Mouse (Mus musculus) bone marrow macrophage, adult 2 months (primary cell): Measurements from ENCODE around the gene Pcdh11x. TPM values are rescaled to one million over a fixed set of nuclear protein-coding genes. Genes with fewer than 3 reads are reported as not detected.
"Not testable (repeated sequence)": the region's sequence is repeated elsewhere in the genome, so short reads cannot be mapped to it uniquely, and the experiment has no call there.

ENCODE experiments used
- H3K27ac ChIP-seq: 2 replicates; pipeline ENCODE4 v1.5.1; 2012; ENCODE audit warnings: low read depth, low read length; ENCODE audit not compliant: insufficient read depth
- H3K4me1 ChIP-seq: 2 replicates; pipeline ENCODE4 v1.6.1; 2012; ENCODE audit warnings: low read length; ENCODE audit not compliant: control insufficient read depth, insufficient read depth
- H3K4me3 ChIP-seq: 2 replicates; pipeline ENCODE4 v1.5.1; 2012; ENCODE audit warnings: mild to moderate bottlenecking, low read length, moderate library complexity; ENCODE audit not compliant: insufficient read depth
- CTCF ChIP-seq: IDR thresholded peaks from 2 replicates; pipeline ENCODE4 v1.5.1; 2012; ENCODE audit warnings: low read depth, mild to moderate bottlenecking, low read length, moderate library complexity
- POLR2A ChIP-seq: IDR thresholded peaks from 2 replicates; pipeline ENCODE4 v1.6.1; 2012; ENCODE audit warnings: mild to moderate bottlenecking, low read depth, low read length, borderline replicate concordance
- polyA plus RNA-seq: library from polyadenylated mRNA; stranded (reverse); fragments of >200 nt; gene quantifications from 2 replicates; pipeline ENCODE4 v1.2.4, GENCODE M21; 2012; ENCODE audit not compliant: missing spikeins, insufficient read depth, insufficient read length

Pcdh11x gene
- polyA plus RNA-seq, 1 experiment: not detected

GRCm38 (mm10) chrX:120486428-120486827 lies 196.4 kb downstream of the Pcdh11x start:
- TF ChIP-seq CTCF (no peak), POLR2A (no peak)
- no peak overlapping the region for H3K4me3 ChIP-seq
- H3K4me1 ChIP-seq: no peaks in the 10 kb centered on the region
- no peak overlapping the region for H3K27ac ChIP-seq

GRCm38 (mm10) chrX:120524986-120525385 lies 234.9 kb downstream of the Pcdh11x start:
- Histone ChIP-seq H3K4me3 (no peak overlapping the region), H3K27ac (no peak overlapping the region), H3K4me1 (no peaks in the 10 kb centered on the region)
- no peak for TF ChIP-seq CTCF
- TF ChIP-seq POLR2A: no peak

- Histone ChIP-seq H3K4me3 (no peak overlapping the region), H3K27ac (no peak overlapping the region), H3K4me1 (no peaks in the 10 kb centered on the region)
- TF ChIP-seq POLR2A: no peak
Measured at GRCm38 (mm10) chrX:120599309-120599708, 309.2 kb downstream of the Pcdh11x start.

GRCm38 (mm10) chrX:120618460-120618859 lies 328.4 kb downstream of the Pcdh11x start:
- no peak overlapping the region for H3K27ac ChIP-seq
- H3K4me3 ChIP-seq: no peak overlapping the region
- TF ChIP-seq POLR2A (no peak), CTCF (no peak)
- H3K4me1 ChIP-seq: no peaks in the 10 kb centered on the region

GRCm38 (mm10) chrX:120670236-120670635 lies 380.2 kb downstream of the Pcdh11x start:
- not testable (repeated sequence) for H3K4me3 ChIP-seq, H3K4me1 ChIP-seq, H3K27ac ChIP-seq

- TF ChIP-seq POLR2A: no peak
- TF ChIP-seq CTCF: no peak
- no peak overlapping the region for H3K27ac ChIP-seq
- no peaks in the 10 kb centered on the region for H3K4me1 ChIP-seq
- H3K4me3 ChIP-seq: no peak overlapping the region
Measured at GRCm38 (mm10) chrX:120734144-120734543, 444.1 kb downstream of the Pcdh11x start.

- no peak overlapping the region for H3K4me3 ChIP-seq
- H3K4me1 ChIP-seq: no peaks in the 10 kb centered on the region
- no peak overlapping the region for H3K27ac ChIP-seq
- no peak for TF ChIP-seq POLR2A
- TF ChIP-seq CTCF: no peak
Measured at GRCm38 (mm10) chrX:120735792-120736191, 445.7 kb downstream of the Pcdh11x start.

GRCm38 (mm10) chrX:120944556-120944955 lies 654.5 kb downstream of the Pcdh11x start:
- Histone ChIP-seq H3K4me1 (no peaks in the 10 kb centered on the region), H3K4me3 (no peak overlapping the region), H3K27ac (no peak overlapping the region)
- TF ChIP-seq POLR2A (no peak), CTCF (no peak)

Other genes with a start within 250 kb of the Pcdh11x start
- gene H2afb3, start 22.8 kb downstream of the Pcdh11x start, polyA plus RNA-seq: not detected in 2 replicates